Mouse (Mus musculus) bone marrow macrophage, adult 2 months (primary cell): ENCODE measurements around the gene Ctxn1.

ENCODE experiments used
- CTCF ChIP-seq: IDR thresholded peaks from 2 replicates; pipeline ENCODE4 v1.5.1; 2012; ENCODE audit warnings: low read depth, mild to moderate bottlenecking, low read length, moderate library complexity
- POLR2A ChIP-seq: IDR thresholded peaks from 2 replicates; pipeline ENCODE4 v1.6.1; 2012; ENCODE audit warnings: mild to moderate bottlenecking, low read depth, low read length, borderline replicate concordance

DNA sequence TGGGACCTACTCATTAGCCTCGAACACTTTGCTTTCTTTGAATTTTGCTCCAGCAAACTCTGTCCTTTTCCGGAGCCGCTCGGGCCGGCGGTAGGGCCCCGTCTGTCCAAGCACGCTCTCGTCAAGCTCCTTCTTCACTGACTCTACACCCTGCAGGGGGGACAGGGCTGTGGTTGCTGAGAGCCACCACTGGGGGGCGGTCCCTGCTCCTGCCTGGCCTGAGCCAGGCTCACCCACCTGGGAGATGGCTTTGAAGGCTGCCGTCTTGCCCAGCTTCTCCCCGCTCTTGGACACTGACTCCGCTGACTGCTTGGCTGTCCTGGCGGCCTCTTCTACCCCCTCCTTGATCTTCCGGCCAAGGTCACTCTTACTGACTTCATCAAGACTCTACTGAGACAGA lies 8.6 kb upstream of the Ctxn1 start:
- no peak for TF ChIP-seq CTCF
- TF ChIP-seq POLR2A = no peak
